Mouse (Mus musculus): Measurements from ENCODE around the gene Maged2. TPM values are rescaled to one million over a fixed set of nuclear protein-coding genes. Genes with fewer than 3 reads are reported as not detected.
"Not testable (repeated sequence)": the region's sequence is repeated elsewhere in the genome, so short reads cannot be mapped to it uniquely, and the experiment has no call there.

The Maged2 gene
- polyA plus RNA-seq (2015; fragmentation: Nextera tagmentation; extraction: Ambion mirVana), result 569 and 595 TPM in 2 replicates

DNA sequence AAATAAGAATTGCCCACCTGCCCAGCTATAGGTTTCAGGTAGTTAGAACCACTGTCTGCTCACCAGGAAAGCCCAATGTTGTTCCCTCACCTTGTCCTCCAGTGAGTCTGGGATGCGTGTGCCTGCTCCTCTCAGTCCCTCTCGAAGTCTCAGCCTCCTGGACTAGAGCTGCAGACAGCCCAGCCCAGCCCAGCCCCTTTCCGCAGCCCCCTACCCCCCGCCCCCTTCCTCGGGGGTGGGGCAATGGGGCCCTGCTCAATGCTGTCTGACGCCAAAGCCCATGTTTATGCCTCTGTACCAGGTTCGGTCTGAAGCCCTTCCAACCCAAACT is at the start of gene Maged2:
TSS of gene Maged2 (minus strand) at position 207 of the 331 bp plus-strand sequence.
- Histone ChIP-seq H3K36me3 (ENCODE audit: control insufficient read depth, insufficient read depth, low read length) (peaks cover 4% of the 10 kb centered on the region; the same call in 1 of the 2 replicates), H3K4me1 (ENCODE audit: control insufficient read depth, insufficient read depth, low read depth, low read length) (peaks cover 5% of the 10 kb centered on the region; the same call in 1 of the 2 replicates), H3K27ac (ENCODE audit: low read depth, low read length) (peak within 1 kb of the TSS; percentile 88), H3K4me2 (ENCODE audit: low read length) (peak within 1 kb of the TSS; percentile 44), H3K27me3 (replicated peaks; ENCODE audit: control insufficient read depth, insufficient read depth, low read length) (no peaks in the 10 kb centered on the region), H3K4me3 (ENCODE audit: low read length) (peak within 1 kb of the TSS; percentile 50), H3K9me3 (ENCODE audit: control insufficient read depth, low read length) (no peaks in the 10 kb centered on the region), H3K9ac (ENCODE audit: low read depth, low read length) (peak within 1 kb of the TSS; percentile 45)
- ATAC-seq, result peak; percentile 55
- WGBS, result 14% methylated on average over 7 of the region's 7 CpGs

DNA sequence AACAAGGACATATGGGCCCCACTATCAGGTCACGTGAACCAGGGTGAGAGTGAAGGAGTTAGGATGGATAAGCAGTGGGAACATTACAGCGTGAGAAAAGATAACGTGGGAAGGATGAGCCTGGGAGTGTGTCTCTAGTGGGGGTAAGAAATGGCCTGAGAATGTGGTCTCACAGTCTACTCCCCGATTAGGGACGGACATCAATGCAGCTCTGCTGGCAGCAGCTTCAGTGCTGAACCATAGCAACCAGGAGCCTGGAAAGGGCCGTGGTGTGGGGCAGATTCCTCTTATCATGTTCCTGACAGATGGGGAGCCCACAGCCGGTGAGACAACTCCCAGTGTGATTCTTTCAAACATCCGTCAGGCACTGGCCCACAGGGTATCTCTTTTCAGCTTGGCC is 34.1 kb upstream of the Maged2 start:
- no peak for ATAC-seq
- WGBS, result 65% methylated on average over 8 of the region's 8 CpGs

DNA sequence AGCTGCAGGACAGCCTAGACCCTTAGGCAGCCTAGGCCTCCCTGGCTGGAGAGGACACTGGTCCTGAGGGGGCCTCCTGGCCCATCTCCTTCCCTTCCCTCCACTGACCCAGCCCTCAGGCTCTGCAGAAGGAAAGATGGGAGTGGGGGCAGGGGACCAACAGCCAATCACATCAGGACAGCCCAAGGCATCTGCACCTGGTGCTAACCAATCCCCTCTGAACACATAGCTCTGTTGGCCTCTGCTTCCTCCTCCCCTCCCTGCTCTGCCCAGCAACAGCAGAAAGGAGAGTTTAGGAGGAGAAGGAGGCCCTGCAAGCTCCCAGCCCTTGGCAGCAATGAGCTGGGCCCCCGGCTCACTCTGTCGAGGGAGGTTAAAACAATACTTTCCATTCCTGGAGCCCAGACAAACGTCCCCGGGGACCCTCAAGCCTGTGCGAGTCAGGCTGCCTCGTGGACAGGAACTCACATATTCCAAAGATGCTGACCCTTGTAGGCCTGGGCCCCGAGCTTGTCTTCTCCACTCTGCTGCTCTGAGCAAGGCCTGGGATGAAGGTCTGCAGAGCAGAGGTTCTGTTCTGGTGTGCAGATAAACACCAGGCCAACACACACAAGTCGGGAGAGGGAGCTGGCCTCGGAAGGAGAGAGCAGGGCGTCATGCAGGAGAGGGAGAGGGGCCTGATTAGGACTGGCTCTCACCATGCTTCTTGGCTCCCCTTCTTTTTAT is 31.5 kb upstream of the Maged2 start:
- H3K27me3 ChIP-seq (replicated peaks; ENCODE audit: control insufficient read depth, insufficient read depth, low read length); H3K36me3 ChIP-seq (ENCODE audit: control insufficient read depth, insufficient read depth, low read length); H3K27ac ChIP-seq (ENCODE audit: low read depth, low read length); H3K4me2 ChIP-seq (ENCODE audit: low read length); H3K9me3 ChIP-seq (ENCODE audit: control insufficient read depth, low read length); H3K4me1 ChIP-seq (ENCODE audit: control insufficient read depth, insufficient read depth, low read depth, low read length); H3K9ac ChIP-seq (ENCODE audit: low read depth, low read length); H3K4me3 ChIP-seq (ENCODE audit: low read length): not testable (repeated sequence)
- peak; percentile 94 for ATAC-seq
- no CpG with 5 or more reads among the region's 10 CpGs for WGBS

More for the DNA sequence above, 34.1 kb upstream of the Maged2 start:
- Histone ChIP-seq H3K4me3 (ENCODE audit: low read length) (no peak overlapping the region), H3K9ac (ENCODE audit: low read depth, low read length) (no peak overlapping the region), H3K27me3 (replicated peaks; ENCODE audit: control insufficient read depth, insufficient read depth, low read length) (no peaks in the 10 kb centered on the region), H3K9me3 (ENCODE audit: control insufficient read depth, low read length) (no peaks in the 10 kb centered on the region), H3K4me2 (ENCODE audit: low read length) (no peak overlapping the region), H3K27ac (ENCODE audit: low read depth, low read length) (no peak overlapping the region), H3K36me3 (ENCODE audit: control insufficient read depth, insufficient read depth, low read length) (no peaks in the 10 kb centered on the region), H3K4me1 (ENCODE audit: control insufficient read depth, insufficient read depth, low read depth, low read length) (no peaks in the 10 kb centered on the region)

- not testable (repeated sequence) for H3K4me1 ChIP-seq (ENCODE audit: control insufficient read depth, insufficient read depth, low read depth, low read length); H3K9ac ChIP-seq (ENCODE audit: low read depth, low read length); H3K36me3 ChIP-seq (ENCODE audit: control insufficient read depth, insufficient read depth, low read length); H3K4me3 ChIP-seq (ENCODE audit: low read length); H3K27ac ChIP-seq (ENCODE audit: low read depth, low read length); H3K9me3 ChIP-seq (ENCODE audit: control insufficient read depth, low read length); ATAC-seq; H3K4me2 ChIP-seq (ENCODE audit: low read length); H3K27me3 ChIP-seq (replicated peaks; ENCODE audit: control insufficient read depth, insufficient read depth, low read length)
- 77% methylated on average over 1 of the region's 4 CpGs for WGBS
Observed at GRCm38 (mm10) chrX:150843257-150843656, 29.1 kb upstream of the Maged2 start.

- Histone ChIP-seq H3K9ac (ENCODE audit: low read depth, low read length) (no peak overlapping the region), H3K27me3 (replicated peaks; ENCODE audit: control insufficient read depth, insufficient read depth, low read length) (no peaks in the 10 kb centered on the region), H3K27ac (ENCODE audit: low read depth, low read length) (no peak overlapping the region), H3K4me3 (ENCODE audit: low read length) (no peak overlapping the region), H3K36me3 (ENCODE audit: control insufficient read depth, insufficient read depth, low read length) (no peaks in the 10 kb centered on the region), H3K4me2 (ENCODE audit: low read length) (no peak overlapping the region), H3K9me3 (ENCODE audit: control insufficient read depth, low read length) (no peaks in the 10 kb centered on the region), H3K4me1 (ENCODE audit: control insufficient read depth, insufficient read depth, low read depth, low read length) (no peaks in the 10 kb centered on the region)
- no peak for ATAC-seq
- 88% methylated on average over 4 of the region's 4 CpGs for WGBS
Observed at GRCm38 (mm10) chrX:150830297-150830696, 16.2 kb upstream of the Maged2 start.

DNA sequence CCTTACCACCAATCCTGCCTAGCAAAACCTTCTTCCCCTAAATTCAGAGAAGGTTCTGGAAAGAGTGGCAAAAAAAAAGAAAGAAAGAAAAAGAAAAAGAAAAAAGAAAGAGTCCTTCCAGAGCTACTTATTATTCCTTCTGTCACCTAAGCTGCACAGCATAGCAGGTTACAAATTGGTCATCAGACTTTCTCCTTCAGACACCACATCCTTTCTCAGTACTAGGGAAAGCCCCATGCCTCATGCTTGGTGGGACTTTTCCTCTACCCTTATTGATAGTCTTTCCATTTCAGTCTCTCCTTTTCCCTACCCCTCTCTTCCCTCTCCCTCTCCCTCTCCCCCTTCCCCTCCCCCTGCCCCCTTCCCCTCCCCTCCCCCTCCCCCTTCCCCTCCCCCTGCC is 3.1 kb upstream of the Maged2 start:
- no peaks in the 10 kb centered on the region for H3K9me3 ChIP-seq (ENCODE audit: control insufficient read depth, low read length)
- H3K27ac ChIP-seq (ENCODE audit: low read depth, low read length), result no peak overlapping the region
- no peaks in the 10 kb centered on the region for H3K27me3 ChIP-seq (replicated peaks; ENCODE audit: control insufficient read depth, insufficient read depth, low read length)
- no peak overlapping the region for H3K4me3 ChIP-seq (ENCODE audit: low read length)
- no peak overlapping the region for H3K4me2 ChIP-seq (ENCODE audit: low read length)
- H3K36me3 ChIP-seq (ENCODE audit: control insufficient read depth, insufficient read depth, low read length), result no peaks in the 10 kb centered on the region
- no peak overlapping the region for H3K9ac ChIP-seq (ENCODE audit: low read depth, low read length)
- H3K4me1 ChIP-seq (ENCODE audit: control insufficient read depth, insufficient read depth, low read depth, low read length), result 0 out of 2 replicates have a peak, but pooled peaks cover 2% of the 10 kb centered on the region
- ATAC-seq, result no peak

DNA sequence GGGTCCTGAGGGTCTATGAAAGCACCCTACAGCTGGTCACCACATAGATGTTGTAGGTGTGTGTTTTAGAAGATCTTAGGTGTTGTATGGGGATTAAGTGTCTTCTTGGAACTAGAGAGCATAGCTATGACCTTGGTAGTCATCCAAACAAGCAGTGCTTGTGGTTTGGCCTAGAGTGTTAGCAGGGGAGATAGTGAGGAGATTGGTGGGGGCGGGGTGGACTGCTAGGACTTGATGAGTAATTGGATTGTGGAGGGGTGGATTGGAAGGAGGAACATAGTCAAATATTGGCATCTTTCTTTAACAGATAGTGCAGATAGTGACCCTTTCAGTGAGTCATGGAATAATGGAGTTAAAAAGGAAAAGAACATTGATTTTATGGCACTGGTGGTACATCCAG is 1.5 kb upstream of the Maged2 start:
- H3K27me3 ChIP-seq (replicated peaks; ENCODE audit: control insufficient read depth, insufficient read depth, low read length), result no peaks in the 10 kb centered on the region
- no peaks in the 10 kb centered on the region for H3K9me3 ChIP-seq (ENCODE audit: control insufficient read depth, low read length)
- H3K36me3 ChIP-seq (ENCODE audit: control insufficient read depth, insufficient read depth, low read length), result no peaks in the 10 kb centered on the region; the same call in 1 of the 2 replicates
- H3K4me3 ChIP-seq (ENCODE audit: low read length), result no peak overlapping the region
- peaks cover 5% of the 10 kb centered on the region; the same call in 1 of the 2 replicates for H3K4me1 ChIP-seq (ENCODE audit: control insufficient read depth, insufficient read depth, low read depth, low read length)
- 84% methylated on average over 1 of the region's 1 CpGs for WGBS
- no peak overlapping the region for H3K27ac ChIP-seq (ENCODE audit: low read depth, low read length)
- H3K9ac ChIP-seq (ENCODE audit: low read depth, low read length), result no peak overlapping the region
- no peak overlapping the region for H3K4me2 ChIP-seq (ENCODE audit: low read length)
- ATAC-seq, result no peak

DNA sequence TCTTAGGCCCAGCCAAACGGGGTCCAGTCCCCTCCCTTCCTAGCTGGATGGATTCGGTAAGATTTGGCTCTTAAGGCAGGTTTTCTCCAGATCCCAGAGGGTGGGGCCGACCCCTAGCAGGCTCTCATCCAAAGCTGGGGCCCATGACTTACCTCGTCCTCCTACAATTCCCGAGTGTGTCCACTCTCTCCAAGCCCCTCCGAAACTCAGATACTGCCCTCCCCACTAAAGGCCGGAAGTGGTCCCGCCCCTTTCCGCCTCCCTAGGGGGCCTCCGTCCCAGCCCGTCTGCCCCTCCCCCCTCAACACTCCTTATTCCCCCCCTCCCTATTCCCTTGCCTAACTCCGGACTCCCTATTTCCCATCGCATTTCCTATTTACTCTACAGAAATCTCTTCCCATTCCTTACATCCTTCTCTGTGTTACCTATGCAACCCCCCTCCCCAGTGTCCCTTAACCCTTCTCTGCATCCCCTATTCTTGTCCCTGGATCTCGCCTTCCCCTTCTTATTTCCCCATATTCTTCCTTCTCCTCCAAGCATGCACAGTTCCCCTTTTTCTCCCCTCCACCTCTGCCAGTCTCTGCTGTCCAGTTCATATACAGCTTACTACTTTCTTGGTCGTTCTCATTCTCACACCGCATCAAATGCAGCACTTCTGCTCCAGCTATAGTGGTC is 544 bp downstream of the Maged2 start:
- H3K4me1 ChIP-seq (ENCODE audit: control insufficient read depth, insufficient read depth, low read depth, low read length), result peaks cover 5% of the 10 kb centered on the region; the same call in 1 of the 2 replicates
- peaks cover 8% of the 10 kb centered on the region; the same call in 1 of the 2 replicates for H3K36me3 ChIP-seq (ENCODE audit: control insufficient read depth, insufficient read depth, low read length)
- H3K4me2 ChIP-seq (ENCODE audit: low read length), result peak overlapping the region; percentile 44
- no peaks in the 10 kb centered on the region for H3K27me3 ChIP-seq (replicated peaks; ENCODE audit: control insufficient read depth, insufficient read depth, low read length)
- peak; percentile 78 for ATAC-seq
- no peaks in the 10 kb centered on the region for H3K9me3 ChIP-seq (ENCODE audit: control insufficient read depth, low read length)
- peak overlapping the region; percentile 45 for H3K9ac ChIP-seq (ENCODE audit: low read depth, low read length)
- H3K27ac ChIP-seq (ENCODE audit: low read depth, low read length), result peak overlapping the region; percentile 88
- WGBS, result 20% methylated on average over 15 of the region's 16 CpGs
- H3K4me3 ChIP-seq (ENCODE audit: low read length), result peak overlapping the region; percentile 50

- WGBS, result 21% methylated on average over 14 of the region's 24 CpGs
- H3K9ac ChIP-seq (ENCODE audit: low read depth, low read length), result peak overlapping the region; percentile 62
- peaks cover 8% of the 10 kb centered on the region for H3K36me3 ChIP-seq (ENCODE audit: control insufficient read depth, insufficient read depth, low read length)
- H3K4me1 ChIP-seq (ENCODE audit: control insufficient read depth, insufficient read depth, low read depth, low read length), result peaks cover 5% of the 10 kb centered on the region; the same call in 1 of the 2 replicates
- ATAC-seq, result peak; percentile 96
- H3K27me3 ChIP-seq (replicated peaks; ENCODE audit: control insufficient read depth, insufficient read depth, low read length), result no peaks in the 10 kb centered on the region
- no peaks in the 10 kb centered on the region for H3K9me3 ChIP-seq (ENCODE audit: control insufficient read depth, low read length)
- peak overlapping the region; percentile 64 for H3K4me2 ChIP-seq (ENCODE audit: low read length)
- peak overlapping the region; percentile 88 for H3K27ac ChIP-seq (ENCODE audit: low read depth, low read length)
- H3K4me3 ChIP-seq (ENCODE audit: low read length), result peak overlapping the region; percentile 50
Observed at GRCm38 (mm10) chrX:150812787-150813298, 1.3 kb downstream of the Maged2 start.
